Comparison of ENCODE assay signal across 13 mouse cellular contexts in the genomic region with DNA sequence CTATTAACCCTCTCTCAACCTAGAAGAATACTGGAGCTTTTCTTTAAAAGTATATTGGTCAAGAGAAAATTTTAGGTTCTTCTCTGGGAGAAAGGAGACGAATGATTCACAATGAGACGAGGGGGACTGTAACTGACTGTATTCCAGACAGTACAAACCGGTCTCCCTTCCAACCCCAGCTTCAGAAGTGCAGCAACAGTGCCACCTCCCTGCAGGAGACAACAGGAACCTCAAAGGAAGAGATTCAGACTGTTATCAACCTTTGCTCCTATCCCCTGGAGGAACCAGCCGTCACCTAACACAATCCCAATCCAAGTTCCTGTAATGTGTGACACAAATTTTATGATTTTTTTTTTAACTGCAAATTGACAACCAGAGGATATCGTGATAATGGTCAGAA. TPM values are rescaled to one million over a fixed set of nuclear protein-coding genes. Genes with fewer than 3 reads are reported as not detected.
DNase-seq lines count a peak whose midpoint lies in the region; ATAC-seq and TF ChIP-seq lines count a peak whose summit lies in the region.
"Had no signal": no experiment of that assay in that cellular context is flagged by ENCODE, and none has a peak within 500 bp of the region (broad histone marks: within the 10 kb centered on the region; RNA-seq: fewer than 3 reads in every experiment).

No protein-coding gene starts in this region.

- H3K27me3 ChIP-seq in liver, embryonic 14.5 days (ENCODE audit: control insufficient read depth, insufficient read depth, low read length), result no peaks in the 10 kb centered on the region
- H3K27me3 ChIP-seq: midbrain, embryonic 12.5 days had no signal

- peak; percentile 39 for DNase-seq in adrenal gland, postnatal 14 days
- DNase-seq in adrenal gland, adult 8-10 months, result no peak
- DNase-seq in liver, embryonic 14.5 days (ENCODE audit: low read depth in 3 of 3, low spot score in 3 of 3), result no peak
- no peak for DNase-seq in liver
- peak; percentile 24 for DNase-seq in layer of hippocampus, adult 9-10 months (ENCODE audit: low spot score)
- DNase-seq in yolk sac, embryonic 10.5 days (ENCODE audit: low spot score), result peak; percentile 55
- DNase-seq in c-Kit-positive CD71-positive TER-119-positive erythroid progenitor cells, embryonic 14.5 days (ENCODE audit: low spot score), result no peak
- no peak for DNase-seq in gastrocnemius, postnatal 25 days
- DNase-seq: cerebellum, adult 11-12 months; kidney, adult 2 months; lung, adult 2 months had no signal

- TF ChIP-seq EP300 in liver, embryonic 14.5 days (IDR thresholded peaks at IDR 0.05; ENCODE audit: low read depth), result no peak

- TF ChIP-seq CTCF in liver, embryonic 14.5 days (IDR thresholded peaks at IDR 0.05; ENCODE audit: low read depth), result 0 out of 2 replicates have a peak, but pooled peaks have one; percentile 4

- ATAC-seq in liver, embryonic 14.5 days (ENCODE audit: insufficient read depth), result no peak

- no peak overlapping the region for H3K4me3 ChIP-seq in liver, embryonic 14.5 days (ENCODE audit: insufficient read depth in 1 of 2, low read depth in 2 of 2, low read length in 2 of 2)
- H3K4me3 ChIP-seq: limb, embryonic 10.5 days; midbrain, embryonic 12.5 days had no signal

- no peaks in the 10 kb centered on the region for H3K36me3 ChIP-seq in liver, embryonic 14.5 days (replicated peaks; ENCODE audit: control insufficient read depth, insufficient read depth, low read depth)
- H3K36me3 ChIP-seq: limb, embryonic 10.5 days; midbrain, embryonic 12.5 days had no signal

- H3K9ac ChIP-seq in liver, embryonic 14.5 days (replicated peaks), result no peak overlapping the region
- H3K9ac ChIP-seq: midbrain, embryonic 12.5 days had no signal

- no peaks in the 10 kb centered on the region for H3K9me3 ChIP-seq in liver, embryonic 14.5 days (ENCODE audit: control insufficient read depth, low read length)
- H3K9me3 ChIP-seq: limb, embryonic 10.5 days; midbrain, embryonic 12.5 days had no signal

- WGBS in liver, embryonic 14.5 days (ENCODE audit: insufficient replicate concordance), result 27% methylated on average over 5 of the region's 5 CpGs

- no peaks in the 10 kb centered on the region for H3K4me1 ChIP-seq in liver, embryonic 14.5 days (replicated peaks; ENCODE audit: control insufficient read depth in 2 of 2, insufficient read depth in 2 of 2, low read length in 1 of 2)
- H3K4me1 ChIP-seq: limb, embryonic 10.5 days; midbrain, embryonic 12.5 days had no signal

- no peak overlapping the region for H3K27ac ChIP-seq in liver, embryonic 14.5 days
- H3K27ac ChIP-seq: limb, embryonic 10.5 days; midbrain, embryonic 12.5 days had no signal

- H3K4me2 ChIP-seq in liver, embryonic 14.5 days (ENCODE audit: low read depth), result no peak overlapping the region
- H3K4me2 ChIP-seq: midbrain, embryonic 12.5 days had no signal

RNA-seq across cellular contexts. Expression of a gene that starts 41.7 kb away (rescaled TPM):
- not detected in 2 replicates for total RNA-seq in adrenal gland, postnatal 14 days (2021)
- under 1 TPM in 2 of 4 experiments, not detected in 2; 0.17 to 0.21 TPM for total RNA-seq in adrenal gland, adult 8-10 months (2022)
- polyA plus RNA-seq in liver, embryonic 14.5 days (2012; rRNA removed), result 0.03 and 0.06 TPM in 2 replicates
- not detected in 2 replicates for polyA plus RNA-seq in liver, embryonic 14.5 days (2014; fragmentation: Nextera tagmentation; extraction: Ambion mirVana)
- under 1 TPM; 0.15 to 0.56 TPM for total RNA-seq in gastrocnemius, postnatal 25 days (2021)
- polyA plus RNA-seq: limb, embryonic 10.5 days had no signal

RNA-seq across cellular contexts. Expression of a gene that starts 43.0 kb away (rescaled TPM):
- 975 and 1,034 TPM in 2 replicates for total RNA-seq in adrenal gland, postnatal 14 days (2021)
- 100 to 1,000 TPM; 561 to 701 (median 624) TPM for total RNA-seq in adrenal gland, adult 8-10 months (2022)
- polyA plus RNA-seq in liver, embryonic 14.5 days (2012; rRNA removed), result 106 and 107 TPM in 2 replicates
- 351 and 354 TPM in 2 replicates for polyA plus RNA-seq in liver, embryonic 14.5 days (2014; fragmentation: Nextera tagmentation; extraction: Ambion mirVana)
- 100 to 1,000 TPM; 951 to 953 TPM for total RNA-seq in gastrocnemius, postnatal 25 days (2021)

RNA-seq across cellular contexts. Expression of a gene that starts 55.5 kb away (rescaled TPM):
- 21.6 and 25.6 TPM in 2 replicates for total RNA-seq in adrenal gland, postnatal 14 days (2021)
- total RNA-seq in adrenal gland, adult 8-10 months (2022), result 10 to 100 TPM; 23.1 to 31.3 (median 24.9) TPM
- polyA plus RNA-seq in liver, embryonic 14.5 days (2012; rRNA removed), result 6.4 and 10.7 TPM in 2 replicates
- 7.7 and 8.0 TPM in 2 replicates for polyA plus RNA-seq in liver, embryonic 14.5 days (2014; fragmentation: Nextera tagmentation; extraction: Ambion mirVana)
- 10 to 100 TPM; 12.8 to 13.6 TPM for total RNA-seq in gastrocnemius, postnatal 25 days (2021)

RNA-seq across cellular contexts. Expression of a gene that starts 55.6 kb away (rescaled TPM):
- 37.9 and 41.9 TPM in 2 replicates for total RNA-seq in adrenal gland, postnatal 14 days (2021)
- 10 to 100 TPM; 38.9 to 57.0 (median 49.1) TPM for total RNA-seq in adrenal gland, adult 8-10 months (2022)
- polyA plus RNA-seq in liver, embryonic 14.5 days (2012; rRNA removed), result 19.9 and 28.4 TPM in 2 replicates
- 46.4 and 48.3 TPM in 2 replicates for polyA plus RNA-seq in liver, embryonic 14.5 days (2014; fragmentation: Nextera tagmentation; extraction: Ambion mirVana)
- 10 to 100 TPM; 21.3 to 21.8 TPM for total RNA-seq in gastrocnemius, postnatal 25 days (2021)

Comparison
In these comparisons a context has a peak if more than half of its experiments do, and no peak if none do; other contexts are left out.
1. DNase-seq: peak in adrenal gland, postnatal 14 days (single experiment), layer of hippocampus, adult 9-10 months (single experiment) and yolk sac, embryonic 10.5 days (single experiment); none in adrenal gland, adult 8-10 months (single experiment), liver, embryonic 14.5 days (0 of 3), liver (single experiment), c-Kit-positive CD71-positive TER-119-positive erythroid progenitor cells, embryonic 14.5 days (single experiment) and gastrocnemius, postnatal 25 days (single experiment).